Mouse (Mus musculus): ENCODE results near the gene Ten1. TPM values are rescaled to one million over a fixed set of nuclear protein-coding genes. Genes with fewer than 3 reads are reported as not detected.
A peak's percentile ranks its signal among the peaks of the same experiment; 100 is the strongest.

Ten1 gene
- polyA plus RNA-seq, 1 experiment from 2014 or later = 78.9 TPM

- Histone ChIP-seq H3K9me3 (no peaks in the 10 kb centered on the region), H3K36me3 (peaks cover 95% of the 10 kb centered on the region)
Measured at GRCm38 (mm10) chr11:116176010-116176409, 22.6 kb upstream of the Ten1 start.

GRCm38 (mm10) chr11:116178411-116179121, 20.1 kb upstream of the Ten1 start:
- Histone ChIP-seq H3K4me3 (no peak overlapping the region), H3K36me3 (peaks cover 92% of the 10 kb centered on the region)
- whole genome bisulfite sequencing = 91% methylated on average over 20 of the region's 20 CpGs

More at GRCm38 (mm10) chr11:116176010-116176409, 22.6 kb upstream of the Ten1 start:
- Histone ChIP-seq H3K27me3 (ENCODE audit: insufficient read depth, poor library complexity, severe bottlenecking) (no peaks in the 10 kb centered on the region), H3K27ac (no peak overlapping the region), H3K4me1 (replicated peaks) (no peaks in the 10 kb centered on the region), H3K4me3 (no peak overlapping the region)
- 85% methylated on average over 7 of the region's 7 CpGs for WGBS
- no peak for DNase-seq (ENCODE audit: low spot score)

GRCm38 (mm10) chr11:116185836-116186235, 12.8 kb upstream of the Ten1 start:
- Histone ChIP-seq H3K9me3 (no peaks in the 10 kb centered on the region), H3K27me3 (ENCODE audit: insufficient read depth, poor library complexity, severe bottlenecking) (no peaks in the 10 kb centered on the region), H3K36me3 (peaks cover 78% of the 10 kb centered on the region), H3K27ac (no peak overlapping the region), H3K4me3 (no peak overlapping the region), H3K4me1 (replicated peaks) (peaks cover 19% of the 10 kb centered on the region)
- WGBS = 92% methylated on average over 3 of the region's 3 CpGs
- no peak for DNase-seq (ENCODE audit: low spot score)

More at GRCm38 (mm10) chr11:116178411-116179121, 20.1 kb upstream of the Ten1 start:
- H3K9me3 ChIP-seq = no peaks in the 10 kb centered on the region
- H3K4me1 ChIP-seq (replicated peaks) = no peaks in the 10 kb centered on the region
- no peak overlapping the region for H3K27ac ChIP-seq
- DNase-seq (ENCODE audit: low spot score) = no peak
- H3K27me3 ChIP-seq (ENCODE audit: insufficient read depth, poor library complexity, severe bottlenecking) = no peaks in the 10 kb centered on the region

- Histone ChIP-seq H3K27me3 (ENCODE audit: insufficient read depth, poor library complexity, severe bottlenecking) (no peaks in the 10 kb centered on the region), H3K4me1 (replicated peaks) (peaks cover 19% of the 10 kb centered on the region), H3K9me3 (no peaks in the 10 kb centered on the region), H3K36me3 (peaks cover 78% of the 10 kb centered on the region), H3K27ac (no peak overlapping the region), H3K4me3 (no peak overlapping the region)
- DNase-seq (ENCODE audit: low spot score) = no peak
- 88% methylated on average over 11 of the region's 11 CpGs for WGBS
Measured at GRCm38 (mm10) chr11:116186360-116186759, 12.3 kb upstream of the Ten1 start.

- Histone ChIP-seq H3K4me1 (replicated peaks) (peaks cover 19% of the 10 kb centered on the region), H3K9me3 (no peaks in the 10 kb centered on the region), H3K36me3 (peaks cover 73% of the 10 kb centered on the region), H3K27me3 (ENCODE audit: insufficient read depth, poor library complexity, severe bottlenecking) (no peaks in the 10 kb centered on the region), H3K27ac (peak overlapping the region; percentile 70), H3K4me3 (no peak overlapping the region)
- WGBS = 51% methylated on average over 11 of the region's 11 CpGs
- DNase-seq (ENCODE audit: low spot score) = no peak
Measured at GRCm38 (mm10) chr11:116187226-116187930, 11.3 kb upstream of the Ten1 start.

- H3K4me1 ChIP-seq (replicated peaks) = peaks cover 17% of the 10 kb centered on the region
- DNase-seq (ENCODE audit: low spot score) = no peak
- H3K27ac ChIP-seq = no peak overlapping the region
- no peaks in the 10 kb centered on the region for H3K27me3 ChIP-seq (ENCODE audit: insufficient read depth, poor library complexity, severe bottlenecking)
- 95% methylated on average over 8 of the region's 8 CpGs for WGBS
- peaks cover 28% of the 10 kb centered on the region for H3K36me3 ChIP-seq
- H3K4me3 ChIP-seq = no peak overlapping the region
- no peaks in the 10 kb centered on the region for H3K9me3 ChIP-seq
Measured at GRCm38 (mm10) chr11:116194619-116195018, 4.0 kb upstream of the Ten1 start.

- no peak overlapping the region for H3K27ac ChIP-seq
- no peaks in the 10 kb centered on the region for H3K27me3 ChIP-seq (ENCODE audit: insufficient read depth, poor library complexity, severe bottlenecking)
- no peaks in the 10 kb centered on the region for H3K9me3 ChIP-seq
- no peak for DNase-seq (ENCODE audit: low spot score)
- WGBS = 82% methylated on average over 5 of the region's 5 CpGs
- peaks cover 22% of the 10 kb centered on the region for H3K36me3 ChIP-seq
- H3K4me1 ChIP-seq (replicated peaks) = peaks cover 19% of the 10 kb centered on the region
- H3K4me3 ChIP-seq = no peak overlapping the region
Measured at GRCm38 (mm10) chr11:116195252-116195651, 3.4 kb upstream of the Ten1 start.

- 87% methylated on average over 3 of the region's 3 CpGs for WGBS
- Histone ChIP-seq H3K9me3 (no peaks in the 10 kb centered on the region), H3K36me3 (peaks cover 15% of the 10 kb centered on the region), H3K4me3 (no peak overlapping the region), H3K4me1 (replicated peaks) (peaks cover 19% of the 10 kb centered on the region), H3K27ac (no peak overlapping the region), H3K27me3 (ENCODE audit: insufficient read depth, poor library complexity, severe bottlenecking) (no peaks in the 10 kb centered on the region)
- DNase-seq (ENCODE audit: low spot score) = no peak
Measured at GRCm38 (mm10) chr11:116196336-116196735, 2.3 kb upstream of the Ten1 start.

GRCm38 (mm10) chr11:116196866-116197583, 1.6 kb upstream of the Ten1 start:
- Histone ChIP-seq H3K9me3 (no peaks in the 10 kb centered on the region), H3K36me3 (peaks cover 10% of the 10 kb centered on the region), H3K27me3 (ENCODE audit: insufficient read depth, poor library complexity, severe bottlenecking) (no peaks in the 10 kb centered on the region), H3K4me1 (replicated peaks) (peaks cover 19% of the 10 kb centered on the region), H3K4me3 (0 out of 2 replicates have a peak overlapping the region, but pooled peaks have one; percentile 77), H3K27ac (no peak overlapping the region)
- DNase-seq (ENCODE audit: low spot score) = no peak
- WGBS = 95% methylated on average over 18 of the region's 18 CpGs

- no peaks in the 10 kb centered on the region for H3K27me3 ChIP-seq (ENCODE audit: insufficient read depth, poor library complexity, severe bottlenecking)
- H3K9me3 ChIP-seq = no peaks in the 10 kb centered on the region
- peaks cover 10% of the 10 kb centered on the region for H3K36me3 ChIP-seq
- 0 out of 2 replicates have a peak overlapping the region, but pooled peaks have one; percentile 77 for H3K4me3 ChIP-seq
- H3K4me1 ChIP-seq (replicated peaks) = peaks cover 19% of the 10 kb centered on the region
- no peak for DNase-seq (ENCODE audit: low spot score)
- no peak overlapping the region for H3K27ac ChIP-seq
- 92% methylated on average over 6 of the region's 6 CpGs for WGBS
Measured at GRCm38 (mm10) chr11:116197584-116197906, 1.1 kb upstream of the Ten1 start.

GRCm38 (mm10) chr11:116198132-116198531, 523 bp upstream of the Ten1 start:
- peaks cover 10% of the 10 kb centered on the region for H3K36me3 ChIP-seq
- peak overlapping the region; percentile 77 for H3K4me3 ChIP-seq
- no peak for DNase-seq (ENCODE audit: low spot score)
- no peaks in the 10 kb centered on the region for H3K9me3 ChIP-seq
- H3K27ac ChIP-seq = peak overlapping the region; percentile 99
- WGBS = 28% methylated on average over 13 of the region's 13 CpGs
- no peaks in the 10 kb centered on the region for H3K27me3 ChIP-seq (ENCODE audit: insufficient read depth, poor library complexity, severe bottlenecking)
- peaks cover 19% of the 10 kb centered on the region for H3K4me1 ChIP-seq (replicated peaks)

- Histone ChIP-seq H3K27ac (no peak overlapping the region), H3K27me3 (ENCODE audit: insufficient read depth, poor library complexity, severe bottlenecking) (no peaks in the 10 kb centered on the region), H3K4me1 (replicated peaks) (peaks cover 19% of the 10 kb centered on the region), H3K4me3 (no peak overlapping the region), H3K9me3 (no peaks in the 10 kb centered on the region), H3K36me3 (peaks cover 30% of the 10 kb centered on the region)
- 87% methylated on average over 2 of the region's 2 CpGs for WGBS
- no peak for DNase-seq (ENCODE audit: low spot score)
Measured at GRCm38 (mm10) chr11:116201151-116201550, 2.5 kb downstream of the Ten1 start.

GRCm38 (mm10) chr11:116203150-116203549, 4.5 kb downstream of the Ten1 start:
- no peak for DNase-seq (ENCODE audit: low spot score)
- Histone ChIP-seq H3K27me3 (ENCODE audit: insufficient read depth, poor library complexity, severe bottlenecking) (no peaks in the 10 kb centered on the region), H3K36me3 (peaks cover 35% of the 10 kb centered on the region), H3K4me3 (no peak overlapping the region), H3K9me3 (0 out of 2 replicates have a peak, but pooled peaks cover 3% of the 10 kb centered on the region), H3K27ac (no peak overlapping the region), H3K4me1 (replicated peaks) (peaks cover 9% of the 10 kb centered on the region)
- 91% methylated on average over 3 of the region's 3 CpGs for WGBS
